Mouse (Mus musculus): Measurements from ENCODE around the gene Mettl9. TPM values are rescaled to one million over a fixed set of nuclear protein-coding genes. Genes with fewer than 3 reads are reported as not detected.
"Not testable (repeated sequence)": the region's sequence is repeated elsewhere in the genome, so short reads cannot be mapped to it uniquely, and the experiment has no call there.

The Mettl9 gene
- 10 to 100 TPM; 70.7 to 74.3 TPM for total RNA-seq (2021)
- long read RNA-seq, experiment 1, transcript Mettl9-201 (5 exons, 1,823 nt): major isoform, 60 of 86 reads
- long read RNA-seq, experiment 1, partial matches to known transcripts: 0 of 86 reads
- long read RNA-seq, experiment 1, other reads (novel, unspliced or antisense): 26 of 86 reads
- long read RNA-seq, experiment 2, transcript Mettl9-201 (5 exons, 1,823 nt): major isoform, 86 of 119 reads
- long read RNA-seq, experiment 2, partial matches to known transcripts: 1 of 119 reads
- long read RNA-seq, experiment 2, other reads (novel, unspliced or antisense): 32 of 119 reads

DNA sequence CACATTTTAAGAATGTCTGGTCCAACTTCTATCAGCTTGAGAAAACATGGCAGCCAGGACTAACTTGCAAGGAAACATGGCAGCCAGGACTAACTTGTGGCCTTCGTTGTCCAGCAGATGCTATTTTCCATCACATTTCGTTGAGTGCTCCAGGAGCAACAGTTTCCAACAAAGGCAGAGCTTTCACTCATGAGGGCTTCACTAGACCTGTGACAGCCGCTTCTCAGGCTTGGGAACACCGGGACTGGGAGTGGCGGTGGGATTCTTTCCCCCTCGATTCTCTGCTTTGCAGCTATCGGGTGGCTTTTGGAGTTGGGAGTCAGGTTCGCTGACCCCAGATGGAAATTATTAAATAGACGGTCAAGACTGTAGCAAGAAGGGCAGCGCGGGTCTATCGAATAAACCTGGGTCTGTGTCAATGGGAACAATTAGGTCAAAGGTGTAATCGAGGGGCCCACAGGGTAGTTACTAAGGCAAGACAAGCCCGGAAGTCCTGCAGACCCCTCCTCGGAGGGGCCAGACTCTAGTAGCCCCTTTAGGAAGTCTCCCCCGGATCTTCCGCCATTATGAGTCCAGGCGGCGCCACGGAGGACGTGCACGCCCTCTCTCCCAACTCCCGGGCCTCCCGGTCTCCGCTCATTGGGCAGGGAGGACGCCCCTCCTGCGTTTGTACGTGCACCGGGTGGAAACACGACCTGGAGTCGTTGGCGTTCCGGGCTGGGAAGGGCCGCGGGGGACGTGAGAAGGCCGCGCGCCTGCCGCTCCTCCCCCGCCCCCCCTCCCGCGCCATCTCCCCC lies at the start of gene Mettl9:
Mettl9 (plus strand) TSS at position 590 of the 797 bp plus-strand sequence.
- DNase-seq (ENCODE audit: low spot score in 2 of 2): peak; percentile 90 to 94

DNA sequence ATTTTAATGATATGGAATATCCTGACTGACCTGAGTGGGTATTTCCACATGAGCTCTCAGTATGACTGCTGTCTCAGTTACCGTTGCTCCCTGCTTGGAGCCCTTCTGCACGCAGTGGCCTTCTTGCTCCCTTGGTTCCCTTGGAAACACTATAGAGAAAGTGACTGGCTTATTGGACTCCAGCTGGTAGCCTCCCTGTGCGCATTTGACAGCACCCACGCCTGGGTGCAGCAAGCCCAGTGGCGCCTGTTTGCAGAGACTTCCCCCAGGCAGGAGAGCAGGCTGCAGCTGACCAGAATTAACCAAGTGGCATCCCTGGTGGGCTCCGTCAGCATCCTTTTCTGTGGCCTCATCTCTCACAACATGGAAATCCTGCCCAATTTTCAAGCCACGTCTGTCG lies 43.1 kb upstream of the Mettl9 start:
- peak in 1 of 2 experiments; percentile 13 for DNase-seq (ENCODE audit: low spot score in 2 of 2)

- DNase-seq (ENCODE audit: low spot score in 2 of 2): no peak
Measured at GRCm38 (mm10) chr7:120999021-120999530, 35.2 kb upstream of the Mettl9 start.

- DNase-seq (ENCODE audit: low spot score in 2 of 2): no peak
Measured at GRCm38 (mm10) chr7:121000065-121000822, 34.0 kb upstream of the Mettl9 start.

DNA sequence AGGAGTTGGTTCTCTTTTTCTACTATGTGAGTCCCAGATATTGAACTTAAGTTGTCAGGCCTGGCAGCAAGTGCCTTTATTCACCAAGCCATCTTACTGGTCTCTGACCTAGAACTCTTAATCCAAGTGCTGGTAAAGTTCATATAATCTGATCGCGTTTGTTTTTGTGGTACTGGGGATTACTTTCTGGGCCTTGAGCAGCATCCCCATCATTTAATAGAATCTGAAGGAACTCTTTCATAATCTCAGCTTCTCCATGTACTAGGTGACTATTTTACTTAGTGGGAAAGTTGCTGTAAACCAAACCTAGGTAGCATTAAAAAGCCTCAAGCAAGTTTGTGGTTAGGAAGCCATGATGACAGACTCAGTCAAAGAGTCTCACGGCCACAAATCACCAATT lies 32.4 kb upstream of the Mettl9 start:
- DNase-seq (ENCODE audit: low spot score in 2 of 2): no peak

GRCm38 (mm10) chr7:121002407-121002928 lies 31.8 kb upstream of the Mettl9 start:
- DNase-seq (ENCODE audit: low spot score in 2 of 2): no peak

GRCm38 (mm10) chr7:121003793-121004418 lies 30.3 kb upstream of the Mettl9 start:
- no peak for DNase-seq (ENCODE audit: low spot score in 2 of 2)

DNA sequence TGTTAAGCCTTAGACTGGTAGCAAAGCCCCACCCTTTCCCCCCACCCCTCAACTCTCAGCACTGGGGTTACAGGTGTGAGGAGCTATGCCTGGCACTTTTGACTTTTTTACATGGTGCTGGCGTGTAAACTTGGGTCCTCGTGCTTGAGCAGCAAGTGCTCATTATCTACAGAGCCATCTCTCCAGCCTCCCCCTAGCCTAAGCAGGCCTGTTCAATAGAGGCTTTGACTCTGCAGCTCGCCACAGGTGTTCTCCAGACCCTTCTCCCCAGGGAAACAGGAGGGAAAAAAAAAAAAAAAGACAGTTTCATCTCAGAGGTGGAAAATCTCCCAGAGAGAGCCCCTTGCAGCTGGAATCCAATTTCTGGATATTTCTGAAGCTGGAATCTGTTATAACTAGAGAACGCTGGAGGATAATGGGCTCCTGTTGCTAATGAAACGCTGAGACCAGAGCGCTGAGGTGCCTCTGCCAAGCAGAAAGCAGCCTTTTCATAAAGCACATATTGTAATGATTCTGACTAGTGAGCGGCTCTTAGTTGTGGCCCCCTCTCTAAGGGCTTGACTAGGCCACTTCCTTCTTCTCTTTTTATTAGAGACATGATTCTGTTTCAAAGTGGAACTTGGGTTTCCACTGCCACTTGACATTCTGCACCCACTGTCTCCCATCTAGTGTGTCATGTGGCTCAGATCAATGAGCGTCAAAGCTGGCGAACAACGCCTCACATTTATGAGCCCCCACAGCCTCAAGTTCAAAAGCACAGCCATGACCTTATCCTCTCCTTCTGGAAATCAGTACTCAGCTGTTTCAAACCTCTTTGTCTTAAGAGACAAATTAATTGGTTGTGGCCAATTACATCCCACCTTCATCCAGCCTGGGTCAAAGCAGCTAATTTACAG lies 22.2 kb upstream of the Mettl9 start:
- DNase-seq (ENCODE audit: low spot score in 2 of 2): no peak

DNA sequence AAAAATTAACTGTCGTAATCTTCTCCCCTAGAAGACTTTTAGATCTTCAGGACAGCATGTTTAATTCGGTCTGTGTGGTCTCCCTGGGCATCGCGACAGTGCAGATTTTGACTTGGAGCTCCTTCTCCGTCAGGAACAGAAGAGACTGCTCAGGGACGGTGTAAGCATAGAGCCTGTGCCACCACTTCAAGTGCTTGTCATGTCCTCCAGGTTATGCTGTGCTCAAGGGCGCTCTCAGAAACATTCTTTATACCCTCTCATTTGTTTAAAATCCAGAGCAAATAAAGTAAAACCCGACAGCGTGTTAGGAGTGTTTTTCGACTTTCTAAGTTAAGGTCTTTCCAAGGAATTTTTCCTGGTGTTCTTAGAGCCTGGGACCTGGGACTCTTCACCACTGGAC lies 19.8 kb upstream of the Mettl9 start:
- no peak for DNase-seq (ENCODE audit: low spot score in 2 of 2)

- no peak for DNase-seq (ENCODE audit: low spot score in 2 of 2)
Measured at GRCm38 (mm10) chr7:121018778-121019177, 15.5 kb upstream of the Mettl9 start.

- no peak for DNase-seq (ENCODE audit: low spot score in 2 of 2)
Measured at GRCm38 (mm10) chr7:121020277-121020676, 14.0 kb upstream of the Mettl9 start.

DNA sequence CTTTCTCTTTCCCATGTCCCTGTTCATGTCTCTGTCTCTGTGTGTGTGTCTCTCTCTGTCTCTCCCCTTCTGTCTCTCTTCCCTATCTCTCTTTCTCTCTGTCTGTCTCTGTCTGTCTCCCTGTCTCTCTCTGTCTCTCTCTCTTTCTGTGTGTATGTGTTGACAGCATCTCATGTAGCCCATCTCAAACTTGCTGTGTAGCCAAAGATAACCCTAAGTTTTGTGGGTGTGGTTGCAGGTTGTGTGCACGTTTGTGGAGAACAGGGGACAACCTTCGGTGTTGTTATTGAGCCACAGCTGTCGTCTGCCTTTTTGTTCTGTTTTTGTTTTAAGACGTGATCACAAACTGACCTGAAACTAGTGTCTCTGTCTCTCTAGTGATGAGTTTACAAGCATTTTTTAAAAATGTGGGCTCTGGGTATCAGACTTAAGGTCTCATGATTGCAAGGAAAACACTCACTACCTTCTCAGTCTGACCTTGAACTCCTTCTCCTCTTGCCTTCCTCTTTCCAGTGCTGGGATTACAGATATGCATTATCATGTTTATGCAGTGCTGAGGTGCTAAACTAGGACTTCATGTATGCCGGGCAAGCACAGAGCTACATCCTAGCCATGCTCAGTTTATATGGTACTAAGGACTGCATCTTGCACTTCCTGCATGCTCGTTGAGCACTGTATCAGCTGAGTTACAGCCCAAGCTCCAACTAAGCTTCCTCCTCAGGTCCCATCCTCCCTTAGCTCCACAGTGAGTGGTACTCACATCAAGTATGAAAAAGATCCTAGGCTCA lies 8.8 kb upstream of the Mettl9 start:
- no peak for DNase-seq (ENCODE audit: low spot score in 2 of 2)

GRCm38 (mm10) chr7:121026300-121026699 lies 7.9 kb upstream of the Mettl9 start:
- DNase-seq (ENCODE audit: low spot score in 2 of 2): no peak

GRCm38 (mm10) chr7:121029947-121030346 lies 4.3 kb upstream of the Mettl9 start:
- not testable (repeated sequence) for DNase-seq (ENCODE audit: low spot score in 2 of 2)

- no peak for DNase-seq (ENCODE audit: low spot score in 2 of 2)
Measured at GRCm38 (mm10) chr7:121034701-121035141, 476 bp downstream of the Mettl9 start.

- peak; percentile 15 to 21 for DNase-seq (ENCODE audit: low spot score in 2 of 2)
Measured at GRCm38 (mm10) chr7:121035161-121035721, 996 bp downstream of the Mettl9 start.

GRCm38 (mm10) chr7:121040595-121040994 lies 6.3 kb downstream of the Mettl9 start:
- no peak for DNase-seq (ENCODE audit: low spot score in 2 of 2)

GRCm38 (mm10) chr7:121041989-121042388 lies 7.7 kb downstream of the Mettl9 start:
- DNase-seq (ENCODE audit: low spot score in 2 of 2): no peak

- no peak for DNase-seq (ENCODE audit: low spot score in 2 of 2)
Measured at GRCm38 (mm10) chr7:121043004-121043403, 8.8 kb downstream of the Mettl9 start.

Measured in layer of hippocampus, postnatal 14 days (tissue).